Mouse (Mus musculus) layer of hippocampus, adult 2 months (tissue): ENCODE data around the gene Ppan. TPM values are rescaled to one million over a fixed set of nuclear protein-coding genes. Genes with fewer than 3 reads are reported as not detected.

ENCODE experiments used
- DNase-seq, 2 experiments: peaks; one replicate each; pipeline ENCODE4 v3.0.0; 2022; ENCODE audit warnings: low spot score in 2 of 2
- H3K27ac ChIP-seq: fragments of 200-600 bp; 2 replicates; pipeline ENCODE4 v1.8.1; 2022
- H3K4me3 ChIP-seq: fragments of 200-600 bp; 2 replicates; pipeline ENCODE4 v1.8.1; 2022; ENCODE audit warnings: mild to moderate bottlenecking
- CTCF ChIP-seq: fragments of 200-600 bp; conservative IDR thresholded peaks from 2 replicates; pipeline ENCODE4 v1.8.1; 2022; ENCODE audit warnings: antibody characterized with exemption, mild to moderate bottlenecking, moderate library complexity
- long read RNA-seq, 2 experiments: library from polyadenylated mRNA; stranded (forward); transcript quantifications; one replicate each; pipeline ENCODE4 v2.0.0; 2021; ENCODE audit warnings: borderline mapping rate in 2 of 2
- total RNA-seq, 2 experiments: library from RNA; stranded (reverse); gene quantifications; 2 replicates each; pipeline ENCODE4 v1.2.3; 2021

Gene Ppan
- total RNA-seq: 10 to 100 TPM; 27.5 to 27.6 TPM
- long read RNA-seq, experiment 1, transcript Ppan-201 (11 exons, 1,670 nt): major isoform, 14 of 23 reads
- long read RNA-seq, experiment 1, partial matches to known transcripts: 5 of 23 reads
- long read RNA-seq, experiment 1, other reads (novel, unspliced or antisense): 2 of 23 reads
- long read RNA-seq, experiment 2, transcript Ppan-201 (11 exons, 1,670 nt): major isoform, 16 of 25 reads
- long read RNA-seq, experiment 2, partial matches to known transcripts: 2 of 25 reads
- long read RNA-seq, experiment 2, other reads (novel, unspliced or antisense): 7 of 25 reads

DNA sequence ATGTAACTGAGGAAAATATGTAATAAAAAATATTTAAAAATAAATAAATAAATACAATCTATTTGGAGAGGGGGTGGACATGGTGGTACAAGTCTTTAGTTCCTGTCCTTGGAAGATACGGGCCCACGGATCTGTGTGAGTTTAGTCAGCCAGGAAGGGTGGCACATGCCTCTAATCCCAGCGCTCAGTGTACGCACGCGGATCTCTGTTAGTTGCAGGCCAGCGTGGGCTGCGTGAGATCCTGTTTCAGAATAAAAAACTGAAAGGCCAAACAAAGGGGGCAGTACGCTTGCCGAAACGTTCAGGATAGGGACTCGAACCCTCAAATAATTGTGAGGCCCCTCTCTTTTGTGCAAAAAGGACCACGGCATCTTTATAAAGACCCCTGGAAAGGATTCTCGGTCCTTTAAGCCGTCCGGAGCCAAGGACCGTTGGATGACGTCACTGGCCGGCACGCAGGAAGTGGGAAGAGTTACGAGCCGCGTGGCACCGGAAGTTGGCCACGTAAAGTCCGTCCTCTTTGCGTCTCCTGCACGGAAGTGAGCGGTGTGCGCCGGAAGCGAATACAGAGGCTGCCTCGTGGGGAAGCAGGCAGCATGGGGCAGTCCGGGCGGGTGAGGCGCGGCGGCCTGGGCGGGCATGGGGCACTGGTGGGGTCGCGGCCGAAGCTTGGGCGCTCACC is at the start of gene Ppan:
Gene Ppan, plus strand, starts transcription at position 472 of the 682 bp plus-strand sequence.
- peak; percentile 95 to 96 for DNase-seq
- peak within 1 kb of the TSS; percentile 93 for H3K4me3 ChIP-seq
- TF ChIP-seq CTCF: no peak
- peak within 1 kb of the TSS; percentile 98 for H3K27ac ChIP-seq

DNA sequence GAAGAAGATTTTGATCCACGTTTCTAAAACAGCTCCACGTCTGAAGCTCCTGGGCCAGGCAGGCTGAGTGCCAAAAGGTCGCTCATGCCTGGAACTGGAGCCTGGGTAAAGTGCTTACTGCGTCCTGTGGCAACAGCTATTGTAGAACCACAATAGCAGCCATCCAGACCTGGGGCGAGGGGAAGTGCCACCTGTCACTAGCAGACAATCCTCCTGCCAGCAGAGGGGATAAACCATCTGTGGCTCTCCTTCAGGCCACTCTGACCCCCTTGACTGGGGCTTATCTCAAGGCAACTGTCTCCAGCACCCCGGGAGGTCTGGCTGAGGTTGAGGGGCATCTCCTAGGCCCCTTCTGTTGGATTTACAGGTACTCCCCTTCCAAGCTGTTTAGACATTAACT is 49.0 kb upstream of the Ppan start:
- no peak overlapping the region for H3K27ac ChIP-seq
- no peak for TF ChIP-seq CTCF
- H3K4me3 ChIP-seq: no peak overlapping the region
- DNase-seq: no peak

DNA sequence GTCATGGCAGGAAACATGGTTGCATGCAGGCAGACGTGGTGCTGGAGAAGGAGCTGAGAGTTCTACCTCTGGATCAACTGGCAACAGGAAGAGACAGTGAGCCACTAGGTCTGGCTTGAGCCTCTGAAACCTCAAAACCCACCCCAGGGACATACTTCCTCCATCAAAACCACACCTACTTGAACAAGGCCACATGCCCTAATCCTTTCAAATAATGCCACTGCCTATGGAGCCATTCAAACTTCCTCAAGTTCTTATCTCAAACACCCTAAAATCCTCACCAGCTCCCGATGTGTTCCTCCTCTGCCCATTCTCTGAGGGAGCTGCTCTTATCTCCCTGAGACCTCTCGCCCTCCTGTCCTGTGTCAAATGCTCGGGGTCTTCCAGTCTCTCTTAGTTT is 45.8 kb upstream of the Ppan start:
- no peak for TF ChIP-seq CTCF
- Histone ChIP-seq H3K4me3 (no peak overlapping the region), H3K27ac (no peak overlapping the region)
- DNase-seq: no peak

DNA sequence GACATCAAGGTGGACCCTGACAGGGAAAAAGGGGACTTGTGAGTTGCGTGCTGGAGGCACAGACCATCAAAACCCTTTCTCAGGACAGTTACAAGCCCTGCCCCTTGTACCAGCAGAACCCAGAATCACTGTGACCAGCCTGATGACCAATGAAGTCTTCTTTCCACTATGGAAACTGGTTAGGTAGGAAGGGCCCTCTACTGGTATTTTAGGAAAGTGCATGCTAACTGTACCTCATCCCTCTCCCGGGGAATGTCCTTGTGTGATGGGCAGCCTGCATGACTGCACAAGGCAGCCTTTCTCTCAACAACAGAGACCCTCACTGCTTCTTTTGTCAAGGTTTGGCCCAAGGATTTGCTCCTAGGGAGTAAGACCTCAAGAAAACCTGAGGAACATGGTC is 45.3 kb upstream of the Ppan start:
- Histone ChIP-seq H3K27ac (no peak overlapping the region), H3K4me3 (no peak overlapping the region)
- TF ChIP-seq CTCF: peak; percentile 86
- peak; percentile 26 to 53 for DNase-seq

DNA sequence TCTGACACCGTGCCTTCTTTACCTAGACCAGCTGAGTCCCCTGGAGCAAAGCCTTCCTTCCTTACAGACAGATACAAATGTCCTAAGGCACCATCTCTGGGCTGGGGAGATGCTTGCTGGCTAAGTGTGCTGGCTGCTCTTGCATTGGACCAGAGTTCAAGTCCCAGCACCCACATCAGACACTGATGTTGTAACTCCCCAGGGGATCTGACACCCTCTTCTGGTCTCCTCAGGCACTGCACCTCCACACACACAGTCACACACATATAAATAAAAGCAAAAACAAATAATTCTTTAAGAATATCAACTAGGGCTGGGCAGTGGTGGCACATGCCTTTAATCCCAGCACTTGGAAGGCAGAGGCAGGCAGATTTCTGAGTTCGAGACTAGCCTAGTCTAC is 37.8 kb upstream of the Ppan start:
- DNase-seq: no peak
- H3K4me3 ChIP-seq: no peak overlapping the region
- H3K27ac ChIP-seq: no peak overlapping the region
- TF ChIP-seq CTCF: peak; percentile 8; the same call in 1 of the 2 replicates

DNA sequence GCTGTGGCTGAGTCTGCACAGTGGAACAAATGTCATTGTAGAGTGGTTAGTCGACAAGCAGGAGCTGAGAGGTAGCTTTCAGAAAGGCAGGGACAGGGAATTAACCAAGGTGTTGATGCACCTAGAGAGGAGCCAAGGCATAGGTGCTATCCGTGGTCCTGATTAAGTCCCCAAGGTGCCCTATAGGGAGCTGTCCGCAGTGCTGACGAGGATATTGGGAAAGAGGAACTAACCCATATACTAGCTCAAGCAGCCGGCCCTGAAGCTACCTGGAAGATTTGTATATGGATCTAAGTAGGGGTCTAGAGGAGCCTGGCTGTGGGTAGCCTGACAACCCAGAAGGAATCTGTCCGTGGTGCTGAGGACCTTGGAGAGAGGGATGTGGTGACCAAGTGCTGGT is 30.8 kb upstream of the Ppan start:
- Histone ChIP-seq H3K27ac (no peak overlapping the region), H3K4me3 (no peak overlapping the region)
- TF ChIP-seq CTCF: no peak
- no peak for DNase-seq

DNA sequence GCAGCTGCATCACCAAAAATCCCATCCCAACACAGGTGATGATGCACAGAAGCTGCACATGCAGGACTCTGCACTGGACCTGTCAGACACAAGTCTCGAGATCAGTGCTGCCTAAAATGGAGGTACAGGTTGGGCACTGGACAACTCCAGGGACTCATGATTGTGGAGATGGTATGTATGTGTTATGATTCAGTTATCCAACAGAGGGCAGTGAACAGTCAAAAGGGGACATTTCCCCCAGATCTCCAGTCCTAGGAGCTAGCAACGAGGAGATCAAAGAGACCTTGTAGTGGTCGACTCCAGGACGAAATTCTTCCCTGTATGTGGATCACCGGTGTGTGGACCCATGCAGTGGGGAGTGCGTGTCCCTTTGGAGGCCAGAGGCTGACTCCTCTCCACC is 28.0 kb upstream of the Ppan start:
- Histone ChIP-seq H3K27ac (no peak overlapping the region), H3K4me3 (no peak overlapping the region)
- no peak for DNase-seq
- TF ChIP-seq CTCF: no peak; the same call in 1 of the 2 replicates

DNA sequence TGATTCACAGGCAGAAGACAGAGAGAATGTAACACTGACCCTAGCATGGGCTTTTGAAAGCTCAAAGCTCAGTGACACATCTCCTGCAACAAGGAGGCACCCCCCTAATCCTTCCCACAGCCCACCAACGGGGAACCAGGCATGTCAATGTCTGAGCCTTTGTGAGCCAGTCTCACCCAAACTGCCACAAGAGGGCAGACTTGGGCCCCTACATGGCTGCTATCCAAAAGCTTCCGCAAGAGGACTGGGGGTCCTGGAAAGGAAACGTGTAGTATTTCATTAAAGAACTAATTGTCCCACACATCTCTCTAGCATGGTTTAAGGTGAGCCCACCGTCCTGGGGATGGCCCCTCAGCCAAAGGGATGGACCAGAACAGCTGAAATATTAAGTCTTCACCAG is 26.2 kb upstream of the Ppan start:
- TF ChIP-seq CTCF: peak; percentile 80
- Histone ChIP-seq H3K4me3 (no peak overlapping the region), H3K27ac (no peak overlapping the region)
- DNase-seq: peak in 1 of 2 experiments; percentile 30

DNA sequence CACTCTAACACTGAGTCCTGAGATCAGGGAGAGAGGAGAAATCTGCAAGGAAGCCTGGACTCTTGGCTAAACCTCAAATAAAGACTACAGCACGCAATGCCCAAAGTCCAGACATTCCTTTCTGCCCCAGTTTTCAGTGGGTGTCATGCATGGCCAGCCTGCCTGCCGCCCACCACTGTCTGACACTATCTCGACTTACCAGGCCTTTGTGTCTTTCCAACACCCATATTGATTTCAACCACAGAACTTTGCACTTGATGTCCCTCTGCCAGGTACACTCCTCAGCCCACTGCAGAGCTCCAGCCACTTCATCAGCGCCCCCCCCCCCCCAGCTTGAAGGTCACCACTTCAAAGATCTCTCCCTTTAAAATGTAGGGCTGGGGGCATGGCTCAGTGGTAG is 25.8 kb upstream of the Ppan start:
- DNase-seq: no peak
- Histone ChIP-seq H3K4me3 (no peak overlapping the region), H3K27ac (no peak overlapping the region)
- no peak for TF ChIP-seq CTCF

DNA sequence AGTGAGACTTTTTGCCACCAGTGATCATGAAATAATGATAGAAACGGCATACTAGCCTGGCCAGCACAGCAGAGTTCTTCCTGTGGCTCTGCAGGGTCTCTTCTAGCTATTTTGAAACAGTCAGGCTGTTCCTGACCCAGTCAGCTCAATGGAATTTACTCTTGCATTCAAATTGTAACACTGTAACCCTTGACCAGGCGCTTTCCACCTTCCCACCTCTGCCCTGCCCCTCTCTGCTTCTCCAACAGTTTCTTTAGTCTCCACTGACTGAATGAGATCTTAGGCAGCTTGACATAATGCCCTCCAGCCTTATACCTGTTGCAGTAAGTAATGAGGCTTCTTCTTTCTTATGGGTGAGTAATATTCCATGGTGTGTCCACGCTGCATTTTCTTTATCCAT is 21.1 kb upstream of the Ppan start:
- TF ChIP-seq CTCF: no peak
- no peak for DNase-seq
- Histone ChIP-seq H3K27ac (no peak overlapping the region), H3K4me3 (no peak overlapping the region)

DNA sequence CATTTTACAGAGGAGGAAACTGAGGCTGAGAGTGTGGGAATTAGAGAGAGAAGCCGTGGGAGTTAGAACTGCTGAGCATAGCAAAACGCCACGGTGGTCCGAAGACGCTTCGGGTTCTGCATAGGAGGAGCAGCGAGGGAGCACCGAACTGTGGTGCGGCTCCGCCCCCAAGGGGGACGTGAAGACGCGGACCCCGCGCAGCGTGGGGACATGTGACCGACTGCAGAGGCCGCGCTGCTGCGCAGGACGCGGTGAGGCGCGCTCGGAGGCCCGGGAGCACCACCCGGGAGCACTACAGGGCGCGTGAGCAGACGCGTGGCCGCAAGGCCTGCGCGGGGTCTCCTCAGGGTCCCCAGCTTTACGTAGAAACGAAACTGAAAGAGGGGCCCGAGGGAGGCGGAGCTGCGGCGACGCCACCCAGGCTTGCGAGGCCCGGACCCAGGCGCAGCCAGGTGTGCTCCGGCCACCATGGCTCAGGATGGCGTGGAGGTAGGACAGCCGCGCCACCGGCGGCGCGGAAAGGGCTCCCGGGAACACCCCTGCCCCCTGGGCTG is 19.4 kb upstream of the Ppan start, which contains the start of gene A230050P20Rik:
Gene A230050P20Rik, plus strand, starts transcription at position 195 of the 554 bp plus-strand sequence.
- H3K4me3 ChIP-seq: peak within 1 kb of the TSS; percentile 77
- peak; percentile 77 for DNase-seq
- H3K27ac ChIP-seq: peak within 1 kb of the TSS; percentile 90
- TF ChIP-seq CTCF: no peak

DNA sequence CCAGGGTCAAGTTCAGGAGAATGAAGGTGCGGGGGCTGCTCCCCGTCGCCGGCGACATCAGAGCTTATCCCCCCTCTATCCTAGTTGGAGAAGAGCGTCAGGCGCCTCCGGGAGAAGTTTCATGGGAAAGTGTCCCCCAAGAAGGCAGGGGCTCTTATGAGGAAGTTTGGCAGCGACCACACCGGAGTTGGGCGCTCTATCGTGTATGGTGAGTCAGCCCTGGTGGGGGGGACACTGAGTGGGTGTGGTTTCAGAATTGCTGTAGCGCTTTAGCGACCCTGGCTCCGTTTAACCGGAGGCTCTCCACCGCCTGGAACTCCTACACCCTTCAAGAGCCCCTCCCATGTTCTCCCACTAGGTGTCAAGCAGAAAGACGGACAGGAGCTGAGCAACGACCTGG is 18.7 kb upstream of the Ppan start:
- Histone ChIP-seq H3K27ac (peak overlapping the region; percentile 90), H3K4me3 (peak overlapping the region; percentile 77)
- no peak for TF ChIP-seq CTCF
- DNase-seq: no peak
